Mouse (Mus musculus): ENCODE data around the gene Fgfr3. TPM values are rescaled to one million over a fixed set of nuclear protein-coding genes. Genes with fewer than 3 reads are reported as not detected.

Gene Fgfr3
- polyA plus RNA-seq, 1 experiment from 2014 or later = 23.5 TPM

DNA sequence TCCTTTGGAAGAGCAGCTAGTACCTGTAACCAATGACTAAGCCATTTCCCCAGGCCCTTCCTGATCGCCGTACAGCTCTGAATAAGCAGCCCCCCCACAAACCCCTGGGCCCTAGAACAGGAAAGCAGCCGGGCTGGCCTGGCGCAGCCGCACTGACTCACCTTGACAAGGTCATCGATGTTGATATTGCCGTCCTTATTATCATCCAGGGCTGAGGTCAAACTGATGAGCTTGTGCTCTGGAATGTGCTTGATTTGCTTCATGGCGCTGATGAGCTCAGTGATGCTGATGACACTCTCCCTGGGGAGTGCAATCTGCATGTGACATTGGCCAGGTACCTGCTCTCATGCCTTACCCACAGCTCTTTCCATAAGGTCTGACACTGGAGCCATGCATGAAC is 22.0 kb downstream of the Fgfr3 start:
- no peak for ATAC-seq (ENCODE audit: insufficient number of reproducible peaks, insufficient read depth, low FRiP score, low read depth)
- H3K4me3 ChIP-seq (ENCODE audit: low read depth, low read length) = no peak overlapping the region
- H3K27ac ChIP-seq (ENCODE audit: low read length) = no peak overlapping the region
- H3K4me2 ChIP-seq (replicated peaks; ENCODE audit: low read depth, low read length) = no peak overlapping the region
- no peaks in the 10 kb centered on the region for H3K27me3 ChIP-seq (ENCODE audit: control insufficient read depth, insufficient read depth, low read length)
- WGBS = 90% methylated on average over 8 of the region's 8 CpGs
- H3K9ac ChIP-seq (replicated peaks; ENCODE audit: low read depth, low read length) = no peak overlapping the region
- H3K36me3 ChIP-seq (ENCODE audit: control insufficient read depth, insufficient read depth, low read length) = peaks cover 44% of the 10 kb centered on the region
- H3K4me1 ChIP-seq (ENCODE audit: control insufficient read depth, insufficient read depth, low read length) = no peaks in the 10 kb centered on the region
- H3K9me3 ChIP-seq (ENCODE audit: control insufficient read depth, low read depth, low read length) = no peaks in the 10 kb centered on the region

DNA sequence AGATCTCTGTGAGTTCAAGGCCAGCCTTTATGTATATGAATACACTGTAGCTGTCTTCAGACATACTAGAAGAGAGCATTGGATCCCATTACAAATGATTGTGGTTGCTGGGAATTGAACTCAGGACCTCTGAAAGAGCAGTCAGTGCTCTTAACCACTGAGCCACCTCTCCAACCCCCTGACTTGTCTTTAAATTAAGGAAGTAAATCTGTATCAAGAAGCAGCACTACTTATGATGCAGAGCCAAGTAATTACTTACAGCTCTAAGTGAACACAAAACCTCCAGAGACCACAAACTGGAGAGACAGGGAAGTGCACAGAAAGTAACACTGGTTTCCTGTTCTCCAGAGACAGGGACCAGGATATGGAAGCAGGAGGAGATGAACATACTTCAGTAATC is 55.7 kb downstream of the Fgfr3 start:
- no peak overlapping the region for H3K4me3 ChIP-seq (ENCODE audit: low read depth, low read length)
- ATAC-seq (ENCODE audit: insufficient number of reproducible peaks, insufficient read depth, low FRiP score, low read depth) = no peak
- H3K27ac ChIP-seq (ENCODE audit: low read length) = no peak overlapping the region
- H3K9me3 ChIP-seq (ENCODE audit: control insufficient read depth, low read depth, low read length) = no peaks in the 10 kb centered on the region
- no peak overlapping the region for H3K4me2 ChIP-seq (replicated peaks; ENCODE audit: low read depth, low read length)
- H3K36me3 ChIP-seq (ENCODE audit: control insufficient read depth, insufficient read depth, low read length) = peaks cover 5% of the 10 kb centered on the region; the same call in 1 of the 2 replicates
- peaks cover 9% of the 10 kb centered on the region; the same call in 1 of the 2 replicates for H3K4me1 ChIP-seq (ENCODE audit: control insufficient read depth, insufficient read depth, low read length)
- no peak overlapping the region for H3K9ac ChIP-seq (replicated peaks; ENCODE audit: low read depth, low read length)
- no peaks in the 10 kb centered on the region for H3K27me3 ChIP-seq (ENCODE audit: control insufficient read depth, insufficient read depth, low read length)

DNA sequence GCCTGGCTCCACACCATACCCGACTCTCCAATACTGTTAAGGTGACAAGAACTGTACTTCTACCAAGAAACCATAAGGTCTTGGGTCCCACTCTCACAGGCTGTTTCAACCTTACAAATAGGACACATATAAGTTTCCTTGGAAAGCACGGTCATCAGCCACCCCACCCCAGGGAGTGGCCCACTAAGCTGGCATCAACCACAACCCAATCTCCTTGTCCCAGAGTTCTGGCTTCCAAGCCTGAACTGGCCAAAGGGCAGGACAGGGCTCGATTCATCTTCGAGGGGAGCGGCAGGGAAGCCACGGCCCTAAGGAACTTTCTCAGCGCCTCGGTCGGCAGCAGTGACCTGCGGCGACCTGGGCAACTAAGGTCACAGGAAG is 60.5 kb downstream of the Fgfr3 start:
- Histone ChIP-seq H3K27ac (ENCODE audit: low read length) (peak overlapping the region; percentile 79; the same call in 1 of the 2 replicates), H3K9ac (replicated peaks; ENCODE audit: low read depth, low read length) (peak overlapping the region; percentile 91), H3K4me1 (ENCODE audit: control insufficient read depth, insufficient read depth, low read length) (peaks cover 12% of the 10 kb centered on the region; the same call in 1 of the 2 replicates), H3K27me3 (ENCODE audit: control insufficient read depth, insufficient read depth, low read length) (no peaks in the 10 kb centered on the region), H3K4me3 (ENCODE audit: low read depth, low read length) (peak overlapping the region; percentile 89), H3K36me3 (ENCODE audit: control insufficient read depth, insufficient read depth, low read length) (no peaks in the 10 kb centered on the region), H3K9me3 (ENCODE audit: control insufficient read depth, low read depth, low read length) (no peaks in the 10 kb centered on the region), H3K4me2 (replicated peaks; ENCODE audit: low read depth, low read length) (peak overlapping the region; percentile 92)
- WGBS = 4% methylated on average over 11 of the region's 11 CpGs
- ATAC-seq (ENCODE audit: insufficient number of reproducible peaks, insufficient read depth, low FRiP score, low read depth) = no peak

DNA sequence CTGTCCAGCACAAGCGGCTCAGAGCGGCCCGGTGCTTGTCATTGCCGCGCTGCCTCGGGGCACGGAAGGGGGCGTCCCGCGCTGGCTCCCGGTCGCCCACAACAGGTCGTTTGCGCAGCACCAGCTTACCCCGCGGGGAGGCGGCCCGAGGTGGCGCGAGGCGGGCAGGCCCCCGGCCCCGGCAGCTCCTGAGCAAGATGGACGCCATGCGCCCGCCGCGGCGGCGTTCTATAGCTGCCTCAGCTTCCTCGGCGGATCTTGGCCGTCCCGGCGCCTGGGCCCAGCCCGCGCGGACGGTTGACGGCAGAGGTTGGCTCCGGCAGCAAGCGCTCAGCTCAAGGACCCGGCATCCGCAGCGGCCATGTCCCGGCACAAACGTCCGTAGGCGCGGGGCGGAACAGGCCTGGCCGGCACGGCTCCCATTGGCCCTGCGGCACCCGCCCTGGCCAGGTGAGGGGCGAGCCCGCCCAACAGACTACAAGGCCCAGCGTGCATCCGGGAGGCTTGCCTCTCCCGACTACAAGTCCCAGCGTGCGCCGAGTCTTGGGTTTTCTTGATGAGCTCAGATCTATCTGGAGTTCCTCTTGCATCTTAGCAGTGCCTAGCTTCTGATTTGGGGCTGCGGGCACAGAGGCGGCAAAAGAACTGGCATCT is 61.0 kb downstream of the Fgfr3 start, which contains the start of gene Letm1:
Letm1 (minus strand) TSS at position 473 of the 654 bp plus-strand sequence.
- WGBS = under 1% methylated on average over 64 of the region's 65 CpGs
- H3K4me2 ChIP-seq (replicated peaks; ENCODE audit: low read depth, low read length) = peak within 1 kb of the TSS; percentile 92
- peak within 1 kb of the TSS; percentile 89 for H3K4me3 ChIP-seq (ENCODE audit: low read depth, low read length)
- H3K9ac ChIP-seq (replicated peaks; ENCODE audit: low read depth, low read length) = peak within 1 kb of the TSS; percentile 91
- no peaks in the 10 kb centered on the region for H3K27me3 ChIP-seq (ENCODE audit: control insufficient read depth, insufficient read depth, low read length)
- ATAC-seq (ENCODE audit: insufficient number of reproducible peaks, insufficient read depth, low FRiP score, low read depth) = peak; percentile 100
- peaks cover 12% of the 10 kb centered on the region; the same call in 1 of the 2 replicates for H3K4me1 ChIP-seq (ENCODE audit: control insufficient read depth, insufficient read depth, low read length)
- H3K9me3 ChIP-seq (ENCODE audit: control insufficient read depth, low read depth, low read length) = no peaks in the 10 kb centered on the region
- no peaks in the 10 kb centered on the region for H3K36me3 ChIP-seq (ENCODE audit: control insufficient read depth, insufficient read depth, low read length)
- peak within 1 kb of the TSS; percentile 79 for H3K27ac ChIP-seq (ENCODE audit: low read length)

DNA sequence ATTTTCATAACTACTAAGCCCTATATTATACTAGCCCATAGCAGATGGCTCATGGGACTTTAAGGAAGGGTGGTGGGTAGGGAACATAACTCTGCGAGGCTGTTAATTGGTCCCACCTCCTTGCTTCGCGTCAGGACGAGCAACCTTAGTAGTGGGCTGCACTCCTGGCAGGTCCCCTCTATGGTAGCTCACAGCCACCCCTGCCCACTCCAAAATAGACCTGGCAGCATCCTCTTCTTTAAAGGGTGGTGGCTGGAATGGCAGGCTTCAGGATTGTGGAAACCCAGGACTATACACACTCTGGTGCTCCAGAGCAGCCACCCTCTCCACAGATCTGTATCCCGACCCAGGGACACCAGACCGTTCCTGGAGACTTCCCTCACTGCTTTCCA is 61.5 kb downstream of the Fgfr3 start:
- Histone ChIP-seq H3K27ac (ENCODE audit: low read length) (peak overlapping the region; percentile 11; the same call in 1 of the 2 replicates), H3K9ac (replicated peaks; ENCODE audit: low read depth, low read length) (peak overlapping the region; percentile 91), H3K4me2 (replicated peaks; ENCODE audit: low read depth, low read length) (peak overlapping the region; percentile 92), H3K36me3 (ENCODE audit: control insufficient read depth, insufficient read depth, low read length) (no peaks in the 10 kb centered on the region), H3K27me3 (ENCODE audit: control insufficient read depth, insufficient read depth, low read length) (no peaks in the 10 kb centered on the region), H3K4me1 (ENCODE audit: control insufficient read depth, insufficient read depth, low read length) (peaks cover 12% of the 10 kb centered on the region; the same call in 1 of the 2 replicates), H3K4me3 (ENCODE audit: low read depth, low read length) (peak overlapping the region; percentile 89), H3K9me3 (ENCODE audit: control insufficient read depth, low read depth, low read length) (no peaks in the 10 kb centered on the region)
- 16% methylated on average over 6 of the region's 6 CpGs for WGBS
- ATAC-seq (ENCODE audit: insufficient number of reproducible peaks, insufficient read depth, low FRiP score, low read depth) = peak; percentile 67

Other genes with a start within 250 kb of the Fgfr3 start
- 66.0 and 66.8 TPM in 2 replicates for gene Fam53a, start 92.0 kb upstream of the Fgfr3 start, polyA plus RNA-seq (2014; fragmentation: Nextera tagmentation; extraction: Ambion mirVana)
- gene Gm9903, start 91.7 kb upstream of the Fgfr3 start, polyA plus RNA-seq (2014; fragmentation: Nextera tagmentation; extraction: Ambion mirVana) = 0.32 and 0.42 TPM in 2 replicates
- 223 TPM in 2 replicates for gene Slbp, start 69.1 kb upstream of the Fgfr3 start, polyA plus RNA-seq (2014; fragmentation: Nextera tagmentation; extraction: Ambion mirVana)
- 168 and 174 TPM in 2 replicates for gene Tacc3, start 63.5 kb upstream of the Fgfr3 start, polyA plus RNA-seq (2014; fragmentation: Nextera tagmentation; extraction: Ambion mirVana)
- 36.3 and 39.8 TPM in 2 replicates for gene Tmem129, start 63.3 kb upstream of the Fgfr3 start, polyA plus RNA-seq (2014; fragmentation: Nextera tagmentation; extraction: Ambion mirVana)
- 43.7 TPM in 2 replicates for gene Letm1, start 61.1 kb downstream of the Fgfr3 start, polyA plus RNA-seq (2014; fragmentation: Nextera tagmentation; extraction: Ambion mirVana)
- 53.5 and 60.4 TPM in 2 replicates for gene Nsd2, start 99.1 kb downstream of the Fgfr3 start, polyA plus RNA-seq (2014; fragmentation: Nextera tagmentation; extraction: Ambion mirVana)
- gene Nelfa, start 214.7 kb downstream of the Fgfr3 start, polyA plus RNA-seq (2014; fragmentation: Nextera tagmentation; extraction: Ambion mirVana) = 46.7 and 51.6 TPM in 2 replicates

Data from stomach, embryonic 14.5 days (tissue).